Mouse (Mus musculus): Measurements from ENCODE around the gene Fam196b.

DNA sequence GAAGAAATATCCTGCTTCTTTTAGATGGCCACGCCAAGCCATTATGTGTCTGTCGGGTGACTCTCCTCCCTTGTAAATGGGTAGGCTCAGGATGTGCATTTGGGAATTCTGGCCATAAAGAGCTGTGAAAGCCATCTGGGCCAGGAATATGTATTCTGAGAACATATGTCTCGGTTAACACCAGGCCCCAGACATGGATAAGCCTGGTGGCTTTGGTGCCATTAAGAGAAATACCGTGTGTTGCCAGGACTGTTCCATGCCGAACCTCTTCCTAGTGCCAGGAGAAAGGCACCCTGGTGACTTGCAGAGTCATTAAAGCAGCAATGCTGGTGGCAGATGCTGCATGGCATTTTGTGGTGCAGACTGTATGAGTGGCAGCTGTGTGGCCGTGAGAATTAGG lies 63.0 kb downstream of the Fam196b start:
- TF ChIP-seq CTCF (IDR thresholded peaks at IDR 0.05; ENCODE audit: control insufficient read depth, insufficient read depth, low read length) (no peak), POLR2A (IDR thresholded peaks at IDR 0.05; ENCODE audit: borderline replicate concordance, control insufficient read depth, low read depth, low read length) (no peak)
